Mouse (Mus musculus) G1E (cell line): ENCODE measurements around the gene Auts2.

Experiments
- CTCF ChIP-seq: IDR thresholded peaks from 2 replicates; pipeline ENCODE4 v1.5.1; 2012; ENCODE audit warnings: low read depth, low read length, inconsistent platforms, mixed read lengths
- GATA1 ChIP-seq: IDR thresholded peaks from 2 replicates; pipeline ENCODE4 v1.6.1; 2012; ENCODE audit warnings: borderline replicate concordance, low read length, inconsistent platforms, mixed read lengths
- GATA2 ChIP-seq: IDR thresholded peaks from 2 replicates; pipeline ENCODE4 v1.6.1; 2012; ENCODE audit warnings: low read depth, low read length, inconsistent platforms, borderline replicate concordance
- POLR2AphosphoS5 ChIP-seq: IDR thresholded peaks from 2 replicates; pipeline ENCODE4 v1.6.1; 2012; ENCODE audit warnings: low read depth, low read length, inconsistent platforms; ENCODE audit not compliant: insufficient replicate concordance
- TAL1 ChIP-seq: conservative IDR thresholded peaks from 2 replicates; pipeline ENCODE4 v1.6.1; 2012; ENCODE audit warnings: low read depth, low read length, inconsistent platforms, mixed read lengths

DNA sequence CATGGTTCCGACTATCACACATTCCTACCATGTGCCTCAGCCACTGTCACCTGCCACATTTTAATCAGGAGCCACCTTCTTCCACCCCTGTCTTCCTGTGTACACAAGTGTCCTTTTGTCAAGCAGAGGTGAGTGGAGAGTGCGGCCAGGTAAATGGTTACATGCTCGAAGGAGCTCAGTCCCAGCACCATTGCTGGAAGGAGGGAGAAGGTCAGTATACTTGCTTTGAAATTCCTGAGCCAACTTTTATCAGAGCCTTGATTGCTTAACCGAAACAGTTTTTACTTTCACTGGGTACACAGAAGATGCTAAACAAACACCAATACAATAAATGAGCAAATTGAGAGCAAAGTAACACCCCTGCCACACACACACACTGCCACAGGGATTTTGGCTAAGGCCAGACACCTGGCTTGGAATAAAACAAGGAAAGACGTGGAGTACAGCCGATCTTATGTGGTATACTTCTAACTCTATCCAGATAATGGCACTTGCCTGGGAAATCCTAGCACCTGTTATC is 953.1 kb downstream of the Auts2 start:
- TF ChIP-seq CTCF (no peak), GATA2 (no peak), POLR2AphosphoS5 (no peak), TAL1 (no peak), GATA1 (no peak)
